Mouse (Mus musculus): ENCODE data around the gene Ap1m2.
"Not testable (repeated sequence)": the region's sequence is repeated elsewhere in the genome, so short reads cannot be mapped to it uniquely, and the experiment has no call there.

The Ap1m2 gene

DNA sequence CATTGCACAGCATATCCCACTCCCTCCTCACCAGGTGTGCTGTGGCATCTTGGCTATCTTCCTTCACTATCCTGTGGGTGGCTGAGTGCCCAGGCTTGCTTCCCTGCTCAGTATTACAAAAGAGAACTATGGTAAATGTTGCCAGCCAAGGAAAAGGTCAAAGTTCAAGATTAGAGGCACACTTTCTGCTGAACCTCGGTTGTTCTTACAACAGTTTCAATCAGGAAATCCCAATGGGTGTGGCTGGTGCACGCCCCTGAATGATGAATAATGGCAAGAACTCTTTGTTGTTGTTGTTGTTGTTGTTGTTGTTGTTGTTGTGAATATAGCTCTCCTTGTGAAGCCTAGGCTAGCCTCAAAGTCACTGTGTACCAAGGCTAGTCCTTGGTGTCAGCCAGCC, 50.3 kb downstream of the Ap1m2 start:
- DNase-seq (ENCODE audit: low spot score in 2 of 2) = no peak

DNA sequence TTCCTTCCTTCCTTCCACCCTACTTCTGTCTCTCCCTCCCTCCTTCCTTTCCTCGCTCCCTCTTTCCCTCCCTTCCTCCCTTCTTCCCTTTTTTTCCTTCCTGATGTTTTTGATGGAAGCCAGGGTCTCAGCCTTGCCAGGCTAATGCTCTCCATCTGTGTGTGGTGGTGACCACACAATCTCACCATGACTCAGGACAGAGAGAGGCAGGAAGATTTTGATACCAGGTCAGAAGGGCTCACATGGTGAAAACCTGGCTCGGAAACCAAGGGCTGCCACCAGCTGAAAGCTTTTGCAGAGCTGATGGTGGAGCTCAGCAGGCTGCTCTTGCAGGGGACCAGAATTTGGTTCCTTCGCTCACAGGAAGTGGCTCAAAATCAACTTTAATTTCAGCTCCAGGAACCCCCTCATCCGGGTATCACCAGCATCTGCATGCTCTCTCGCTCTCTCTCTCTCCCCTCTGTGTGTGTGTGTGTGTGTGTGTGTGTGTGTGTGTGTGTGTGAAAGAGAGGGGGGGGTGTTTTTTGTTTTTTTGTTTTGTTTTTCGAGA, 51.6 kb downstream of the Ap1m2 start:
- DNase-seq (ENCODE audit: low spot score in 2 of 2) = no peak

DNA sequence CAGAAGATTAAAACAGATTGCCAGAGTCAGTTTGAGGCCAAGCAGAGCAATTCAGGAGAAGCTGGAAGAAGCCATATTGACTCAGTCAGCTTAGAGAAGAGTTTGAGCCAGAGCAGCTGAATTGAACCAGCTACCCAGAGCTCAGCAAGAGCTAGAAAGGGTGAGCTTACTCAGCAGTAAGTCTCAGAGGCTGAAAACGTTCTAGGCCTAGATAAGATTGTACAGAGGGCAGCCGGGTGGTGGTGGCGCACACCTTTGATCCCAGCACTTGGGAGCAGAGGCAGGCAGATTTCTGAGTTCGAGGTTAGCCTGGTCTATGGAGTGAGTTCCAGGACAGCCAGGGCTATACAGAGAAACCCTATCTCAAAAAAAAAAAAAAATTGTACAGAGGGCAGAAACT, 55.8 kb downstream of the Ap1m2 start:
- not testable (repeated sequence) for DNase-seq (ENCODE audit: low spot score in 2 of 2)

DNA sequence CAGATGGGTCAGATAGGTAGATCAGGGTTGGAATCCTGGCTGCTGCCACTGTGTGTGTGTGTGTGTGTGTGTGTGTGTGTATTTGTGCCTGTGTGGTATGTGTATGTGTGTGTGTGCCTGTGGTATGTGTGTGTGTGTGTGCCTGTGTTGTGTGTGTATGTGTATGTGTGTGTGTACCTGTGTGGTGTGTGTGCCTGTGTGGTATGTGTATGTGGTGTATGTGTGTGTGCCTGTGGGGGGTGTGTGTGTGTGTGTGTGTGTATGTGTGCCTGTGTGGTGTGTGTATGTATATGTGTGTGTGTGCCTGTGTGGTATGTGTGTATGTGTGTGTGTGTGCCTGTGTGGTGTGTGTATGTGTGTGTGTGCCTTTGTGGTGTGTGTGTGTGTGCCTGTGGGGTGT, 57.4 kb downstream of the Ap1m2 start:
- DNase-seq (ENCODE audit: low spot score in 2 of 2) = no peak

DNA sequence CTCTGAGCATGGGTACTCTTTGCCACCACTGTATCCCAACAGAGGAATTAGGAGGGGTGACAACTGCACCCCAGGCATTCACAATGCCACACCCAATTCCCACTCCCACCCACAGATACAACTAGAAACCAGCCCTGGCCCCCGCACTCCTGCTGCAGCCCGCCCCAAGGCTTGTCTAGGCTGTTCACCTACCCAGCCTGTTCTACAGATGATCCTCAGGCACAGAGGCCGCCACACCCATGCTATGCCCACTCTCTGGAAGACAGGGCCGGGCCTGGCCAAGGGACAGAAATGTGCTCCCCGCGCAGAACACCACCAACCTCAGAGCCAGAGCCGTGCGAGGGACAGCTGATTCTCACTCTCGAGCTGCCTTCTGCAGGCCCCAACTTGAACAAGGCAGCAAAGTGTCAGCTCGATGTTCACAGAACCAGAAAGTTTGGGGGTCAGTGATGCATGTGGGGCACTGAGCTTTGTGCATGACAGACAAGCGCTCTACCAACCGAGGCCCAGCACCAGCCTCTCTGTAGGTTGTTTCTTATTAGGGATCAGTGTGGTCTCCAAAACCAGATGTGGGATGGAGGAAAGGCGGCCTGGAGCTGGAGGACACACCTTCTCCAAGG, 60.9 kb downstream of the Ap1m2 start:
- DNase-seq (ENCODE audit: low spot score in 2 of 2) = no peak

DNA sequence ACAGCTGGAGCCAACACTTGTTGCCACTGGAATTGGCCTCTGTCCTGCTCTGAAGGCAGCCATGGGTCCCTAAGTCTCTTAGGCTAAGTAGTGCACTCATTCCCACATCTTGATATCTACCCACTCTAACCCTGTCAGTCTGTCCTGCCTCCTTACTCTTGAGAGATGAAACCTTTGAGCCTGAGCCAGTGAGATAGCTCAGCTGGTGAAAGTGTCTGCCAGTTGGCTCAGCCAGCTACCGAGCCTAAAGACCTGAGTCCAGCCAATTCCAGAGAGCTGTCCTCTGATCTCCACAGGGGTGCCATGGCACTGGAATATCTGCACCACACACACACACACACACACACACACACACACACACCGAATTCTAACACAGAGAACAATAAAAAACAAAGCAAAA, 61.6 kb downstream of the Ap1m2 start:
- DNase-seq (ENCODE audit: low spot score in 2 of 2) = no peak

DNA sequence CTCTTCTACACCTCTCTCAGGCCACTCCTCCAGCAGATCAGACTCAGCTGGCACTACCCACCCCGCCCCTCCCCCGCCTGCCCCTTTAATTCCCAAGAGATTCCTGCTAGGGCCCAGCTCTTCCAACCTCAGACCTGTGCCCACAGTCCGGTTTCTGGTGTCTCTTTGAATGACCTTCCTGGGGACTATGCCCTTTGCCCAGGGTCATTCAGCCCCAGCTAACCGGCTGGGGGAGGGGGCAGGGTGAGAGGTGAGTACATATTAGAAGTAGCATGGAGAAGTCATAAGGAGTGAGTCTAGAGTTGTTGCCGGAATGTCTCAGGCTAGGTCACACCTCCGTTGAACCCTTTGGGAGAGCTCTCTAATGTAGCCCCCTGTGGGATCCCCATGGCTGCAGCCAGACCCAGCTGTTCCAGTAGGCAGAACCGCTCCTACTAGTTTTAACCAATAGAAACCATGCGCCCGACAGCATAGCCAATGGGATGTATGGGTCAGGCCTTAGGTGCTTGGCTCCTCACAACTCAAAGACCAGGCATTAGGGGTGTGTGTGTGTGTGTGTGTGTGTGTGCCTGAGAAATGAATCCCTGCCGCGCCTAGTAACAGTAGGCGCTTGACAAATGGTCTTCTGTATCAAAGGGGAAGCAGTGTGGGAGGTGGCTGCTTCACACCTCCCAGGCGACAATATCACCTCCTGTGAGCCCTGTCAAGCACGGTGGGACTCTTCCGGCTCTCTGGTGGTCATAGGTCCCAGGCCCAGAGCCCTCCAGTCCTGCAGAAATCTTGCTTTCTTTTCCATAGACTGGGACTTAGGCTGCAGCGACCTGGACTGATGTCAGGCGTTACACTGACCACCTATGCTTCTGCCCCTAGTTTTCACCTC, 62.3 kb downstream of the Ap1m2 start:
- no peak for DNase-seq (ENCODE audit: low spot score in 2 of 2)

DNA sequence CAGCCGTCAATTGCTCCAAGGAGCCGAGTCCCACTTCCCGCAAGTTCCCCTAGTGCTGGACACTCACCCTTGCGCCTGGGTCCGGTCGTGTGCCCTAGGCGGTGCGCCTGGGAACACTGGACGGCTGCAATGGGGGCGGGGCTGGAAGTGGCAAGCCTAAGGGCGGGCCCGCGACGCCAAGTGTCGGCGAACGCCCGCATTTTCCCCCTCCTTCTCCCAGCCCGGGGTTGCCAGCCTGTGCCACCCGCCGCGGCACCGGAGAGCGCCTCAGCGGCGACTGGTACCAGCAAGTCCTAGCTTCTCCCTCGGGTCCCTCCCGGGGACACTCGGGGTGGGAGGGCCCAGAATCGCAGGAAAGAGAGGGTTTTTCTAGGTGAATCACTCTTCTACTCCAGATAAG, 63.8 kb downstream of the Ap1m2 start, which contains the start of gene S1pr5:
TSS of gene S1pr5 (minus strand) at position 118 of the 400 bp plus-strand sequence.
- DNase-seq (ENCODE audit: low spot score in 2 of 2) = no peak

DNA sequence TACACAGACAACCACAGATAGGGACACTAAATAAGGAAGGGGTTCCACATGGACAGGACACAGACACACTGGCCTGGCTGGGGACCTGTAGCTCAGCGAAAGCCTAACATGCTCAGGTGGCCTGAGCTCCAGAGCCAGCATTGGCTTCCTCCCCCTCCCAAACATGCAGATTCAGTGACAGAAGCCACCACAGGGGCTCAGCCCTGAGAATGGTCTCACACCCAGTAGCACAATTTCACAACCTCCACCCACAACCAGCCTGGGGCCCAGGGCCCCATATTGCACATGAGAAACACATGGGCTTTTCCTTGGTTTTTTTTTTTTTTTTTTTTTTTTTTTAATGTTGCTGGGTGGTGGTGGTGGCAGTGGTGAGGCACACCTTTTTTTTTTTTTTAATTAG, 65.8 kb downstream of the Ap1m2 start:
- no peak for DNase-seq (ENCODE audit: low spot score in 2 of 2)

DNA sequence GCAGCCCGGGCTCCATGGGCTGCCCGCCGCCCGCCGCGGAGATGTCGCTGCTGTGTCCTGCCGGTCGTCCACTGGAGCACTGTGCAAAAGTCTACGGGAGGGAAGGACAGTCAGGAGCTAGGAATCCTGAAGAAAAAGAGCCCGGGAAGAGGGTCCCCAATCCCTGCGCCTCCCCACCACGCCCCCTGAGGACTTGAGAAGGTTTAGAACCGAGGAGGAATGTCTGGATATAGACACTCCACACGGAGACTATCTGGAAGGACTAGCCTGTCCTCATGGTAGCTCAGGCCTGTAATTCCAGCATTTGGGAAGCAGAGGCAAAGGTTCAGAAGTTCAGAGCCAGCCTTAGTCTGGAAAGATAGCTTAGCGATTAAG, 67.0 kb downstream of the Ap1m2 start:
- no peak for DNase-seq (ENCODE audit: low spot score in 2 of 2)

DNA sequence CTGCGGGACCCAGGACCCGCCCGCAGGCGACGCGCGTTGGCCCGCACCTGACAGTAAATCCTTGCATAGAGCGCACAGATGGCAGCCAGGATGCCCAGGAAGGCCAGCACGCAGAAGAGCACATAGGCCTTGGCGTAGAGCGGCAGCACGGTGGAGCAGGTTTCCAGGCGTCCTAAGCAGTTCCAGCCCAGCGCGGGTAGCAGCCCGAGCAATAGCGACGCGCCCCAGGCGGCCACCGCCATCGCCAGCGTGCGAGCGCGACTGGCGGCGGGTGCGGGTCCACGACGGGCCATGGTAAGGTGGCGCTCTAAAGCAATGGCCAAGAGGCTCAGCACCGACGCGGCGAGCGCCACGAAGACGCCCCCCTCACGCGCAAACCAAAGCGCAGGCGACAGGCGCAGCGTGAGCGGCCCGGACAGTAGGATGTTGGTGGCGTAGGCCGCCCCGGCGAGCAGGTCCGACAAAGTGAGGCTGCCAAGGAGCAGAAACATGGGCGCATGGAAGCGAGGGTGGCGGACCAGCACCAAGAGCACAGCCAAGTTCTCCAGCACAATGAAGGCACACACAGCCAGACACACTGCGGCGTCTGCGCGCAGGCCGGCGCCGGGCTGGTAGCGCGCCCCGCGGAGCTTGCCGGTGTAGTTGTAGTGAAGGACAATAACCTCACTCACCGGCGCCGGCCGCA, 67.6 kb downstream of the Ap1m2 start:
- DNase-seq (ENCODE audit: low spot score in 2 of 2) = no peak

Data from spleen, postnatal 36 days (tissue).